Mouse (Mus musculus) small intestine, adult 2 months (tissue): Measurements from ENCODE around the gene Ethe1. TPM values are rescaled to one million over a fixed set of nuclear protein-coding genes. Genes with fewer than 3 reads are reported as not detected.

Source experiments
- H3K27ac ChIP-seq: fragments of 200-500 bp; 2 replicates; pipeline ENCODE4 v1.5.1; 2012; ENCODE audit warnings: low read depth, low read length, control low read depth, inconsistent platforms; ENCODE audit not compliant: insufficient read depth
- H3K27me3 ChIP-seq: fragments of 200-500 bp; 2 replicates; pipeline ENCODE4 v1.6.1; 2012; ENCODE audit warnings: mild to moderate bottlenecking, moderate library complexity, low read length, inconsistent platforms; ENCODE audit not compliant: control insufficient read depth, insufficient read depth
- H3K36me3 ChIP-seq: fragments of 200-500 bp; 2 replicates; pipeline ENCODE4 v1.6.1; 2012; ENCODE audit warnings: mild to moderate bottlenecking, low read length, control low read depth, inconsistent platforms; ENCODE audit not compliant: control insufficient read depth, insufficient read depth
- H3K4me1 ChIP-seq: fragments of 200-500 bp; 2 replicates; pipeline ENCODE4 v1.6.1; 2012; ENCODE audit warnings: low read length, inconsistent platforms, mixed read lengths; ENCODE audit not compliant: control insufficient read depth, insufficient read depth, insufficient read length
- H3K4me3 ChIP-seq: fragments of 200-500 bp; 2 replicates; pipeline ENCODE4 v1.5.1; 2012; ENCODE audit warnings: low read depth, mild to moderate bottlenecking, control low read depth, inconsistent platforms, low read length, moderate library complexity
- CTCF ChIP-seq: fragments of 200-500 bp; IDR thresholded peaks from 2 replicates; pipeline ENCODE4 v1.5.1; 2012; ENCODE audit warnings: low read depth, mild to moderate bottlenecking, control low read depth, inconsistent platforms, low read length, moderate library complexity, mixed read lengths; ENCODE audit not compliant: insufficient replicate concordance, insufficient read length; ENCODE audit errors: extremely low read depth
- POLR2A ChIP-seq: fragments of 200-500 bp; IDR thresholded peaks from 2 replicates; pipeline ENCODE4 v1.6.1; 2012; ENCODE audit warnings: low read depth, mild to moderate bottlenecking, control low read depth, inconsistent platforms, low read length, moderate library complexity
- WGBS: fragments of 180-500 bp; shearing (Covaris S2); methylation state at CpG from one replicate; pipeline ENCODE4 v1.1.7; 2018; 5-methylcytosine and 5-hydroxymethylcytosine counted together
- polyA plus RNA-seq: library from polyadenylated mRNA; depleted of rRNA; stranded (reverse); fragments of >200 nt; gene quantifications from 2 replicates; pipeline ENCODE4 v1.2.3, GENCODE M21; 2012

The Ethe1 gene
- polyA plus RNA-seq, 1 experiment: 44.2 TPM

GRCm38 (mm10) chr7:24600941-24601597 lies 13.7 kb downstream of the Ethe1 start:
- H3K4me1 ChIP-seq: peaks cover 1% of the 10 kb centered on the region; the same call in 1 of the 2 replicates
- no peak overlapping the region for H3K27ac ChIP-seq
- no peaks in the 10 kb centered on the region for H3K36me3 ChIP-seq
- no peak overlapping the region for H3K4me3 ChIP-seq
- TF ChIP-seq POLR2A: peak; percentile 13; the same call in 1 of the 2 replicates
- TF ChIP-seq CTCF: peak; percentile 100
- WGBS: 6% methylated on average over 13 of the region's 13 CpGs
- no peaks in the 10 kb centered on the region for H3K27me3 ChIP-seq

- no peak overlapping the region for H3K4me3 ChIP-seq
- no peak overlapping the region for H3K27ac ChIP-seq
- H3K4me1 ChIP-seq: peaks cover 10% of the 10 kb centered on the region; the same call in 1 of the 2 replicates
- H3K27me3 ChIP-seq: no peaks in the 10 kb centered on the region
- 77% methylated on average over 7 of the region's 7 CpGs for whole genome bisulfite sequencing
- H3K36me3 ChIP-seq: 0 out of 2 replicates have a peak, but pooled peaks cover 1% of the 10 kb centered on the region
- TF ChIP-seq POLR2A (no peak), CTCF (no peak)
These were observed 18.2 kb downstream of the Ethe1 start for GRCm38 (mm10) chr7:24605561-24605960.

GRCm38 (mm10) chr7:24606046-24606445 lies 18.7 kb downstream of the Ethe1 start:
- TF ChIP-seq CTCF (no peak), POLR2A (no peak)
- no peak overlapping the region for H3K27ac ChIP-seq
- no peaks in the 10 kb centered on the region for H3K27me3 ChIP-seq
- 0 out of 2 replicates have a peak, but pooled peaks cover 1% of the 10 kb centered on the region for H3K36me3 ChIP-seq
- H3K4me1 ChIP-seq: peaks cover 10% of the 10 kb centered on the region; the same call in 1 of the 2 replicates
- WGBS: 64% methylated on average over 7 of the region's 7 CpGs
- H3K4me3 ChIP-seq: no peak overlapping the region

GRCm38 (mm10) chr7:24608017-24608416 lies 20.7 kb downstream of the Ethe1 start:
- TF ChIP-seq POLR2A (no peak), CTCF (no peak)
- WGBS: 46% methylated on average over 6 of the region's 6 CpGs
- peak overlapping the region; percentile 26 for H3K4me3 ChIP-seq
- peak overlapping the region; percentile 13; the same call in 1 of the 2 replicates for H3K27ac ChIP-seq
- H3K4me1 ChIP-seq: peaks cover 15% of the 10 kb centered on the region
- H3K36me3 ChIP-seq: 0 out of 2 replicates have a peak, but pooled peaks cover 1% of the 10 kb centered on the region
- H3K27me3 ChIP-seq: no peaks in the 10 kb centered on the region

DNA sequence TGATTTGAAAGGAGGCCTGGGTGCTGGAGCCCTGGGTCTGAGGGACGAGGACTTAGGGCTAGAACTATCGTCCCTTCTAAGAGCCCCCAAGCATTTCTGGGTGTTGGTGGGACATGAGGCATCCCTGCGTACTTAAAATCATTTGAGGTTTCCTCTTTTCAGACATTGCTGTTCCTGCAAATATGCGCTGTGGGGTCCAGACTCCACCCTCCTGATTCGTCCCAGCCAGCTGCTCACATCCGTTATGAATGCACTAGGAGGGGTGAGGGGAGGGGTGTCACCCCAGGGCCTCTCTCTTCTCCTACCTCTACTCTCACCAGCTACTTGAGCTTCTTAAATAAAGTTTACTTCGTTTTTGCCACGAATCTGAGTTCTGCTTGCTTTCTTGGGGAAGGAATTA lies 21.2 kb downstream of the Ethe1 start:
- Histone ChIP-seq H3K27ac (peak overlapping the region; percentile 13; the same call in 1 of the 2 replicates), H3K36me3 (0 out of 2 replicates have a peak, but pooled peaks cover 1% of the 10 kb centered on the region), H3K4me3 (peak overlapping the region; percentile 26), H3K27me3 (no peaks in the 10 kb centered on the region), H3K4me1 (peaks cover 15% of the 10 kb centered on the region)
- TF ChIP-seq POLR2A: no peak
- TF ChIP-seq CTCF: no peak
- 67% methylated on average over 8 of the region's 8 CpGs for WGBS

DNA sequence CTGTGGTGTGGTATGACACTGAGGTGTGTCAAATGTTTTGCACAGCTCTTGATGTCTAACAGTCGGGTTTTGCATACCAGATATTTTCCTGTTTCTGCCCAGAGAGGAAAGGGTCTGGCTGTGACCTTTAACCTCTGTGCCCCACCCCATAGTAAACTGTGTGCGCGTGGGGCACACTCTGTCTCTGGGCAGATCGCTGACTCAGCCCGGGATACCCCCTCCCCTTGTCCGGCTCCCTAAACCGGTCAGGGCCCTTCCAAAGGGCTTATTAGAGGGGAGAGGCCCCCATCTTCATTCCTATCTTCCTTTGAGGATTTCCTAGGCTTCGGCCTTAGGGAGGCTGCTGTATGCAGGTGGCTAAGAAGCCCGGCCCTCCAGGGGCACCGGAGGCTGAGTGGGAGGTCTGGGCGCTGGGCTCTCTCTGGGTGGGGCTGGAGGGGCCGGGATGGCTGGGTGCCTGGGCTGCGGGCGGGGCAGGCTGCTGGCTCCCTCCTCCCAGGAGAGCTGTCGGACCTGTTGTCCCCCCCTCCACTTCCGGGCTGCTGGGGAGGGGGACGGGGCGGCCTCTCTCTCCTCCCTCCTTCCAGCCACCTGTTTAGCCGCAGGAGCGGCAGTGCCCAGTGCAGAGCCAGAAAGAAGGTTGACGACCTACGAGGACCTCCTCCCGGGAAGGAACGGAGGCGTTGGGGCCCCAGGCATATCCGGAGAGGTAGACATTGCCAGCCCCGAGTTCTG lies 23.0 kb downstream of the Ethe1 start, which contains the start of gene Phldb3:
Gene Phldb3, plus strand, starts transcription at position 620 of the 735 bp plus-strand sequence.
- H3K4me1 ChIP-seq: peaks cover 15% of the 10 kb centered on the region
- H3K27me3 ChIP-seq: no peaks in the 10 kb centered on the region
- TF ChIP-seq POLR2A (no peak), CTCF (no peak)
- H3K4me3 ChIP-seq: peak within 1 kb of the TSS; percentile 71
- 0 out of 2 replicates have a peak, but pooled peaks cover 1% of the 10 kb centered on the region for H3K36me3 ChIP-seq
- 2% methylated on average over 27 of the region's 27 CpGs for WGBS
- peak within 1 kb of the TSS; percentile 48 for H3K27ac ChIP-seq

DNA sequence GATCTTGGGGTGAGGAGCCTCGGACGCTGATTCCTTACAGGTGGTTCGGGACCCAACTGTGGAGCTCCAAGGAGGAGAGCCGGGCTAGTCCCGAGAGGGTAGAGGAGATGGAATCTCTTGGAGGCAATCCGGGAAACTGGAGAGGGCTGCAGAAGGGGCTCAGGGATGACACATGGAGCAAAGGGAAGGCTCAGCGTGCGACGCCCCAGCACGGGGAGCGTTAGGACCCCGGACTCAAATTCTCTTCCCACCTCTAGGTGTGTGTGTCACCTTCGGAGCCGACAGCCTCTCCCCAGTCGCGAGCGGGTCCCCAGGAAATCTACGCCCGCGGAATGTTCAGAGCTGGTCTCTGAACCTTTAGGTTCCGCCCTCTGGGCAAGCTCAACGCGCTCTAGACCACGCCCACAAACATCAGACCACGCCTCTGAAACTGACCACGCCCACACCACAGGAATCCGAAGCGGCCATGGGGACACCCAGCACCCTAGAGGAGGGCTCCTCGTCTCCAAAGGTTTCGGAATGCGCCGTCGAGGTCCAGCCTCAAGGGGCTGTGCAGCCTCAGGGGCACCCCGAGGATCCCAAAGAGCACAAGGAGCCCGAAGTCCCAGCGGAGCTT lies 23.6 kb downstream of the Ethe1 start:
- Histone ChIP-seq H3K27me3 (no peaks in the 10 kb centered on the region), H3K36me3 (0 out of 2 replicates have a peak, but pooled peaks cover 1% of the 10 kb centered on the region), H3K4me3 (peak overlapping the region; percentile 71), H3K27ac (peak overlapping the region; percentile 48), H3K4me1 (peaks cover 14% of the 10 kb centered on the region)
- no peak for TF ChIP-seq CTCF
- peak; percentile 94; the same call in 1 of the 2 replicates for TF ChIP-seq POLR2A
- WGBS: under 1% methylated on average over 36 of the region's 36 CpGs
